11 mouse cellular contexts compared by ENCODE assay signal in the genomic region with DNA sequence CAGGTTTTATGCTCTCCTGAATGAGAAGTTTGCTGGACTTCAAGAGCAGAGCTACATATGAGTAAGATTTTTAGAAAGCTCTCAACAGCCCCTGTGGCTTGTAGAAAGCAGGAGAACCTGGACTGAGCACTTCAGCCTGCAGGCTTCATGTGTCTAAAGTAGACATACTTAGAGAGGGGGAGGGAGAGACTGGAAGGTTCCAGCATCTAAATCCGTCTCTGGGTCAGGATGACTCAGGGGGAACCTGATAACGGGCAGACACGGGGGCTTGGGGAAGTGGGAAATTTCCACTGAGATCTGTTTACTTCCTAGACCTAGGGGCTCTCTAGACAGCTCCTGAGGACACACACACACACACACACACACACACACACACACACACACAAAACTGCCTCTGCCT. TPM values are rescaled to one million over a fixed set of nuclear protein-coding genes. Genes with fewer than 3 reads are reported as not detected.
DNase-seq lines count a peak whose midpoint lies in the region; ATAC-seq lines count a peak whose summit lies in the region.
"Had no signal": no experiment of that assay in that cellular context is flagged by ENCODE, and none has a peak within 500 bp of the region (broad histone marks: within the 10 kb centered on the region; RNA-seq: fewer than 3 reads in every experiment).

No protein-coding gene starts in this region.

- H3K9me3 ChIP-seq in embryonic facial prominence, embryonic 14.5 days (ENCODE audit: control insufficient read depth, low read length): no peaks in the 10 kb centered on the region
- H3K9me3 ChIP-seq in hindbrain, embryonic 14.5 days (ENCODE audit: control insufficient read depth, low read length): no peaks in the 10 kb centered on the region
- H3K9me3 ChIP-seq: G1E had no signal

- peaks cover 12% of the 10 kb centered on the region for H3K4me1 ChIP-seq in embryonic facial prominence, embryonic 14.5 days (ENCODE audit: control insufficient read depth, insufficient read depth, low read length)
- H3K4me1 ChIP-seq in hindbrain, embryonic 14.5 days (replicated peaks; ENCODE audit: control insufficient read depth, insufficient read depth, low read length): peaks cover 16% of the 10 kb centered on the region; the same call in 1 of the 2 replicates

- H3K36me3 ChIP-seq in embryonic facial prominence, embryonic 14.5 days (ENCODE audit: control insufficient read depth, insufficient read depth, low read length): peaks cover 2% of the 10 kb centered on the region; the same call in 1 of the 2 replicates
- no peaks in the 10 kb centered on the region for H3K36me3 ChIP-seq in hindbrain, embryonic 14.5 days (replicated peaks; ENCODE audit: control insufficient read depth, insufficient read depth)
- H3K36me3 ChIP-seq: G1E had no signal

- H3K4me3 ChIP-seq in embryonic facial prominence, embryonic 14.5 days (ENCODE audit: low read depth, low read length): no peak overlapping the region
- H3K4me3 ChIP-seq in hindbrain, embryonic 14.5 days (replicated peaks; ENCODE audit: low read length): no peak overlapping the region
- H3K4me3 ChIP-seq: myocyte had no signal

- no peak overlapping the region for H3K9ac ChIP-seq in embryonic facial prominence, embryonic 14.5 days (ENCODE audit: low read depth, low read length)
- no peak overlapping the region for H3K9ac ChIP-seq in hindbrain, embryonic 14.5 days

- no peaks in the 10 kb centered on the region for H3K27me3 ChIP-seq in embryonic facial prominence, embryonic 14.5 days (replicated peaks; ENCODE audit: control insufficient read depth, insufficient read depth, low read length)
- H3K27me3 ChIP-seq in hindbrain, embryonic 14.5 days (ENCODE audit: control insufficient read depth, insufficient read depth, low read length): 0 out of 2 replicates have a peak, but pooled peaks cover 3% of the 10 kb centered on the region

- H3K27ac ChIP-seq in embryonic facial prominence, embryonic 14.5 days (replicated peaks; ENCODE audit: low read depth, low read length): peak overlapping the region; percentile 86
- peak overlapping the region; percentile 44 for H3K27ac ChIP-seq in hindbrain, embryonic 14.5 days

- peak; percentile 70 to 74 for DNase-seq in heart, adult 18-20 months
- no peak for DNase-seq in heart, postnatal 25 days (ENCODE audit: low spot score)
- DNase-seq in 3T3-L1 (ENCODE audit: low read depth, low spot score): peak; percentile 44
- DNase-seq in embryonic facial prominence, embryonic 14.5 days (ENCODE audit: low spot score): peak; percentile 26
- no peak for DNase-seq in hindbrain, embryonic 14.5 days (ENCODE audit: low spot score)
- DNase-seq in urinary bladder, adult 18-20 months (ENCODE audit: low spot score in 2 of 2): no peak
- no peak for DNase-seq in left cerebral cortex, adult 11 months (ENCODE audit: low spot score)

- peak overlapping the region; percentile 99; the same call in 1 of the 2 replicates for H3K4me2 ChIP-seq in embryonic facial prominence, embryonic 14.5 days (ENCODE audit: low read depth, low read length)
- no peak overlapping the region for H3K4me2 ChIP-seq in hindbrain, embryonic 14.5 days (replicated peaks)

- 23% methylated on average over 3 of the region's 3 CpGs for WGBS in embryonic facial prominence, embryonic 14.5 days
- WGBS in hindbrain, embryonic 14.5 days: 38% methylated on average over 3 of the region's 3 CpGs

- no peak for ATAC-seq in embryonic facial prominence, embryonic 14.5 days (ENCODE audit: low read depth)
- no peak for ATAC-seq in hindbrain, embryonic 14.5 days (ENCODE audit: low FRiP score)
- no peak for ATAC-seq in cerebellum, adult (ENCODE audit: insufficient number of reproducible peaks, low FRiP score, low TSS enrichment)

- intact Hi-C loops in heart, postnatal 25 days (cut with DNase I): no loop called here

RNA-seq across cellular contexts. Expression of gene Ndrg2, which starts 1.1 kb away (rescaled TPM):
- total RNA-seq in heart, adult 18-20 months (2021): 1,000 to 10,000 TPM; 1,486 to 1,502 TPM
- 1,000 to 10,000 TPM; 1,299 to 1,387 TPM for total RNA-seq in heart, postnatal 25 days (2021)
- 47.5 and 57.5 TPM in 2 replicates for polyA plus RNA-seq in embryonic facial prominence, embryonic 14.5 days (2014; fragmentation: Nextera tagmentation; extraction: Ambion mirVana)
- 165 and 190 TPM in 2 replicates for polyA plus RNA-seq in hindbrain, embryonic 14.5 days (2014; fragmentation: Nextera tagmentation; extraction: Ambion mirVana)

RNA-seq across cellular contexts. Expression of gene Tppp2, which starts 3.2 kb away (rescaled TPM):
- total RNA-seq in heart, adult 18-20 months (2021): not detected
- not detected for total RNA-seq in heart, postnatal 25 days (2021)
- not detected in 2 replicates for polyA plus RNA-seq in embryonic facial prominence, embryonic 14.5 days (2014; fragmentation: Nextera tagmentation; extraction: Ambion mirVana)
- not detected in 2 replicates for polyA plus RNA-seq in hindbrain, embryonic 14.5 days (2014; fragmentation: Nextera tagmentation; extraction: Ambion mirVana)
- total RNA-seq: G1E; left cerebral cortex, adult 18-20 months had no signal
- polyA plus RNA-seq: G1E, myocyte had no signal

RNA-seq across cellular contexts. Expression of gene Rnase13, which starts 7.5 kb away (rescaled TPM):
- total RNA-seq in heart, adult 18-20 months (2021): not detected
- not detected for total RNA-seq in heart, postnatal 25 days (2021)
- not detected in 2 replicates for polyA plus RNA-seq in embryonic facial prominence, embryonic 14.5 days (2014; fragmentation: Nextera tagmentation; extraction: Ambion mirVana)
- not detected in 2 replicates for polyA plus RNA-seq in hindbrain, embryonic 14.5 days (2014; fragmentation: Nextera tagmentation; extraction: Ambion mirVana)
- total RNA-seq: G1E; left cerebral cortex, adult 18-20 months had no signal
- polyA plus RNA-seq: G1E, myocyte had no signal

RNA-seq across cellular contexts. Expression of gene Slc39a2, which starts 22.3 kb away (rescaled TPM):
- under 1 TPM in 1 of 2 experiments, not detected in 1; 0.26 TPM for total RNA-seq in heart, adult 18-20 months (2021)
- total RNA-seq in heart, postnatal 25 days (2021): under 1 TPM in 1 of 2 experiments, not detected in 1; 0.36 TPM
- 1.3 and 1.5 TPM in 2 replicates for polyA plus RNA-seq in embryonic facial prominence, embryonic 14.5 days (2014; fragmentation: Nextera tagmentation; extraction: Ambion mirVana)
- 0.95 and 1.5 TPM in 2 replicates for polyA plus RNA-seq in hindbrain, embryonic 14.5 days (2014; fragmentation: Nextera tagmentation; extraction: Ambion mirVana)

RNA-seq across cellular contexts. Expression of gene Mettl17, which starts 30.4 kb away (rescaled TPM):
- total RNA-seq in heart, adult 18-20 months (2021): 10 to 100 TPM; 24.3 to 26.3 TPM
- 10 to 100 TPM; 19.8 to 20.9 TPM for total RNA-seq in heart, postnatal 25 days (2021)
- polyA plus RNA-seq in embryonic facial prominence, embryonic 14.5 days (2014; fragmentation: Nextera tagmentation; extraction: Ambion mirVana): 30.6 and 36.5 TPM in 2 replicates
- polyA plus RNA-seq in hindbrain, embryonic 14.5 days (2014; fragmentation: Nextera tagmentation; extraction: Ambion mirVana): 76.0 and 87.5 TPM in 2 replicates

Comparison
In these comparisons a context has a peak if more than half of its experiments do, and no peak if none do; other contexts are left out.
1. DNase-seq: peak in heart, adult 18-20 months (2 of 2), 3T3-L1 (single experiment) and embryonic facial prominence, embryonic 14.5 days (single experiment); none in heart, postnatal 25 days (single experiment), hindbrain, embryonic 14.5 days (single experiment), urinary bladder, adult 18-20 months (0 of 2) and left cerebral cortex, adult 11 months (single experiment).